Mouse (Mus musculus) adrenal gland (tissue): Measurements from ENCODE around the gene Fam227a.

Experiments used
- microRNA-seq, 2 experiments: library from miRNA; unstranded; fragments of <30 nt; microRNA quantifications; one replicate each; pipeline ENCODE4; 2019

The Fam227a gene

Small RNA genes within 50 kb of the gene (microRNA-seq; reads per million reads assigned to microRNA genes)
- 0 reads per million in 2 experiments for gene Gm27903
